Mouse (Mus musculus) liver, adult 2 months (tissue): Measurements from ENCODE around the gene Dot1l.

ENCODE experiments used
- CTCF ChIP-seq: fragments of 200-500 bp; IDR thresholded peaks from 2 replicates; pipeline ENCODE4 v1.5.1; 2011; ENCODE audit warnings: low read depth, low read length, control low read depth
- POLR2A ChIP-seq: fragments of 200-500 bp; IDR thresholded peaks from 2 replicates; pipeline ENCODE4 v1.6.1; 2011; ENCODE audit warnings: low read length, control low read depth; ENCODE audit not compliant: insufficient read depth; ENCODE audit errors: extremely low read depth

DNA sequence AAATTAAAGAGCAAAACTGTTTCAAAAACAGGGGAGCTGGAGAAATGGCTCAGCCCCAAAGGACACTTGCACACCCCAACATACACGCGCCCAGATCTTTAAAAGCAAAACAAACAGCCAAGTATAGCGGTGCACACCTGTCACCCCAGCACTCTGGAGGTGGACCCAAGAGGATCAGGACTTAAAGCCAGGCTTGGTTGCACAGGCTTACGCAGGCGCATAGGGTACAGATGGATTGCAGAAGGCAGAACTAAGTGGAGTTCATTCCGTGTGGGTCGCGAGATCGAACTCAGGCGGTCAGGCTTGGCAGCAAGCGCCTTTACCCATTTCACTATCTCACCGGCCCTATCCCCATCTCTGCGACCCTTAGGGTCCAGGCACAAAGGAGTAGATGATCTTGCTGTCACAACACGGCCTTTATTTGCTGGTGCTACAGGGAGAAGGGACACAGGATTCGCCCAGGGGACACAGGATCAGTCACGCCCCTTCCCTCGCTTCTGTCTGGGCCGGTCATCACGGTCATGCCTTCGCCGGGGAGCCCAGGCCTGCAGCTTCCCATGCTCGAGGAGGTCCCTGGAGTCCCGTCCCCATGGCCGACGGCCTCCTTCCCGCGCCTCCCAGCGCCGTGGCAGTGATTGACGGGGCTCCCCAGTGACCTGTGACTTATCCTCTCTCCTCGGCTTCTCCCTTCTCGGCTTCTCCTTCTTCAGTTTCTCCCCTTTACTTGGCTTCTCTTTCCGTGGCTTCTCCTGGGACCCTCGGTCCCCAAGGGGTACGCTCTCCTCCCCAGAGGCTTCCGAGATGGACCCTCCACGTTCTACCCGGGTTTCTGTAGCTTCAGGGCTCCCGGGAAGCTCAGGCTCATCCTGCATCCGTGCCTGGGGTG is 53.3 kb downstream of the Dot1l start:
- TF ChIP-seq POLR2A (no peak), CTCF (no peak)
